In the genomic region with DNA sequence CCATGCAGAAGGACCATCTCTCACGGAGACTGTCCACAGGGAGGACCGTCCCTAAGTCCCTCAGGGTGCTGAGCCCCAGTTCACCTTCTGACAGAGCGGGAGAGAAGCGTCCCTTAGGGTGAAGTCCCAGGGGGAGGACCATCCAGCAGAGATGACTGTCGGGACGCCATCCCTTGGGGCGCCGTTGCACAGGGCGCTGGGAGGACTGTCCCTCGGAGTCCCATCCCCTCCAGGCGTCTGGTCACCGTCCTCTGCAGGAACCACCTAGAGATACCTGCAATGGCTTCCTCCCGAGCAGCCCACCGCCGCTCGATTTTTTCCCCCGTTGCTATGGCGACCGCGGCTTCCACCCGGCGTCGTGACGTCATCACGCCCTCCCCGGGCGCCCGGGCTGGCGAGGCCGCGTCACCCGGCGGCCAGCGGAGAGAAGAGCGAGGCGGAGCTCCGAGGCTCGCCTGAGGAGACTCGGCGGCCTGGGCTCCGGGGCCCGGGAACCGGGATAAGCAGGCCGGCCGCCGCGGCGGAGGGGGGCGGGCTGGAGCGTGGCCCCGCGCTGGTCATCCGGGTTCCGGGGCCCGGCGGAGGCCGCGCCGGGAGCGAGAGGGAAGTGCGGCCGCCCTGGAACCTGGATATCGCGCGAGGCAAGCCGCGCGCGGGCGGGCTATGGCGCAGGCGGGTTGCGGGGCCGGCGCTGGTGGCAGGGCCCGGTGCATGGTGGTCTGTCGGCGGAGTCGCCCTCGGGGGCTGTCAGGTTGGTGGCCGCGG, we compare ENCODE assay signal across 8 mouse cellular contexts. TPM values are rescaled to one million over a fixed set of nuclear protein-coding genes. Genes with fewer than 3 reads are reported as not detected.
DNase-seq lines count a peak whose midpoint lies in the region; ATAC-seq and TF ChIP-seq lines count a peak whose summit lies in the region.

Gene Zfp523 (plus strand): TSS at position 355 of the 765 bp plus-strand sequence.

- ATAC-seq in activated CD4-positive, CD25-positive, alpha-beta regulatory T cell, adult 4 months = peak; percentile 85
- ATAC-seq in inflammation-experienced regulatory T-cells, adult 6 months = peak; percentile 84
- peak; percentile 65 for ATAC-seq in megakaryocyte-erythroid progenitor cell, adult 5-6 weeks (replicated peaks; ENCODE audit: low FRiP score, low TSS enrichment, poor library complexity, severe bottlenecking)

- no peak for TF ChIP-seq CTCF in cortical plate, adult 2 months (IDR thresholded peaks at IDR 0.05; ENCODE audit: extremely low read depth, insufficient read depth, low read length)

- peak within 1 kb of the TSS; percentile 70 for H3K4me3 ChIP-seq in cortical plate, adult 2 months (ENCODE audit: insufficient read depth, low read length)

- H3K27ac ChIP-seq in cortical plate, adult 2 months (ENCODE audit: insufficient read depth, low read length) = peak within 1 kb of the TSS; percentile 97

- TF ChIP-seq POLR2A in cortical plate, adult 2 months (IDR thresholded peaks at IDR 0.05; ENCODE audit: extremely low read depth, insufficient read depth, low read length) = no peak

- peaks cover 2% of the 10 kb centered on the region for H3K4me1 ChIP-seq in cortical plate, adult 2 months (ENCODE audit: control insufficient read depth, insufficient read depth, low read length)

- peak; percentile 93 for DNase-seq in gastrocnemius, postnatal 14 days
- DNase-seq in left cerebral cortex, postnatal 10 days (ENCODE audit: extremely low spot score in 1 of 2, low spot score in 2 of 2) = peak; percentile 86 to 96
- peak; percentile 93 for DNase-seq in right cerebral cortex, postnatal 25 days
- peak; percentile 91 to 93 for DNase-seq in urinary bladder, postnatal 4 days (ENCODE audit: low spot score in 2 of 2)

- intact Hi-C loops in gastrocnemius, postnatal 14 days (cut with DNase I; ENCODE audit: low total_unique reads) = no loop called here
- intact Hi-C loops in left cerebral cortex, postnatal 10 days (cut with DNase I) = no loop called here

RNA-seq across cellular contexts. Expression of gene Zfp523, which starts in this region (rescaled TPM):
- 1 to 10 TPM; 4.2 to 5.1 TPM for polyA plus RNA-seq in activated CD4-positive, CD25-positive, alpha-beta regulatory T cell, adult 4 months (2017; shearing (Covaris generic))
- 110 and 113 TPM in 2 replicates for polyA plus RNA-seq in cortical plate, adult 2 months (2012; rRNA removed)
- total RNA-seq in gastrocnemius, postnatal 14 days (2021) = 10 to 100 TPM; 14.4 to 16.2 TPM
- 1 to 10 TPM; 3.1 to 7.8 (median 6.2) TPM for polyA plus RNA-seq in inflammation-experienced regulatory T-cells, adult 6 months (2017; shearing (Covaris generic))
- total RNA-seq in left cerebral cortex, postnatal 10 days (2021) = 10 to 100 TPM; 87.3 to 95.6 TPM
- total RNA-seq in megakaryocyte-erythroid progenitor cell, adult 5-6 weeks (2014; fragmentation: Nextera tagmentation) = 17.5 and 27.0 TPM in 2 replicates
- total RNA-seq in megakaryocyte-erythroid progenitor cell, adult 5-6 weeks (2017) = 8.7 and 13.3 TPM in 2 replicates

Comparison
In these comparisons a context has a peak if more than half of its experiments do, and no peak if none do; other contexts are left out.
1. Peak in every context shown above with its lines: DNase-seq, ATAC-seq, H3K4me3 ChIP-seq and H3K27ac ChIP-seq.
2. RNA of gene Zfp523 (polyA plus RNA-seq): 110 to 113 TPM in cortical plate, adult 2 months; 3.1 to 7.8 TPM in inflammation-experienced regulatory T-cells, adult 6 months and 4.2 to 5.1 TPM in activated CD4-positive, CD25-positive, alpha-beta regulatory T cell, adult 4 months; every median in the first group is over 10 times any median in the second.